Mouse (Mus musculus) hindbrain, embryonic 13.5 days (tissue): ENCODE data around the gene Gm15217. TPM values are rescaled to one million over a fixed set of nuclear protein-coding genes. Genes with fewer than 3 reads are reported as not detected.

Experiments used
- ATAC-seq: fragments of 200-750 bp; cut with Nextera tagmentation; 2 replicates; pipeline ENCODE4 v1.8.0; 2017; ENCODE audit warnings: moderate TSS enrichment; ENCODE audit not compliant: low FRiP score
- H3K27ac ChIP-seq: fragments of 300-500 bp; sonication (generic); 2 replicates; pipeline ENCODE4 v1.5.1; 2015; ENCODE audit warnings: inconsistent platforms, mild to moderate bottlenecking, moderate library complexity
- H3K27me3 ChIP-seq: fragments of 300-500 bp; sonication (generic); 2 replicates; pipeline ENCODE4 v1.6.1; 2015; ENCODE audit warnings: mild to moderate bottlenecking, inconsistent platforms
- H3K36me3 ChIP-seq: fragments of 300-500 bp; sonication (generic); 2 replicates; pipeline ENCODE4 v1.6.1; 2015; ENCODE audit warnings: mild to moderate bottlenecking, inconsistent platforms
- H3K4me1 ChIP-seq: fragments of 300-500 bp; sonication (generic); replicated peaks from 2 replicates; pipeline ENCODE4 v1.6.1; 2015; ENCODE audit warnings: inconsistent platforms
- H3K4me2 ChIP-seq: fragments of 300-500 bp; sonication (generic); 2 replicates; pipeline ENCODE4 v1.6.1; 2015; ENCODE audit warnings: inconsistent platforms, mild to moderate bottlenecking, moderate library complexity
- H3K4me3 ChIP-seq: fragments of 300-500 bp; sonication (generic); 2 replicates; pipeline ENCODE4 v1.5.1; 2015; ENCODE audit warnings: mild to moderate bottlenecking, inconsistent platforms
- H3K9ac ChIP-seq: fragments of 300-500 bp; sonication (generic); 2 replicates; pipeline ENCODE4 v1.6.1; 2015; ENCODE audit warnings: mild to moderate bottlenecking, inconsistent platforms
- H3K9me3 ChIP-seq: fragments of 300-500 bp; sonication (generic); 2 replicates; pipeline ENCODE4 v1.6.1; 2016; ENCODE audit warnings: inconsistent platforms
- WGBS: fragments of 180-500 bp; shearing (Covaris S2); methylation state at CpG from one replicate; pipeline ENCODE4 v1.1.7; 2015; 5-methylcytosine and 5-hydroxymethylcytosine counted together
- polyA plus RNA-seq: library from polyadenylated mRNA; unstranded; fragments of >200 nt; fragmentation: Nextera tagmentation; extraction: Ambion mirVana; gene quantifications from 2 replicates; pipeline ENCODE4 v1.2.1, GENCODE M21; 2015

The Gm15217 gene
- polyA plus RNA-seq, 1 experiment from 2014 or later = not detected

- H3K36me3 ChIP-seq = no peaks in the 10 kb centered on the region
- H3K9ac ChIP-seq = no peak overlapping the region
- H3K27ac ChIP-seq = no peak overlapping the region
- no peak overlapping the region for H3K4me2 ChIP-seq
- no peaks in the 10 kb centered on the region for H3K9me3 ChIP-seq
- H3K4me3 ChIP-seq = no peak overlapping the region
- H3K27me3 ChIP-seq = no peaks in the 10 kb centered on the region
- 92% methylated on average over 3 of the region's 3 CpGs for WGBS
- no peak for ATAC-seq
- H3K4me1 ChIP-seq = no peaks in the 10 kb centered on the region
These were observed 29.1 kb downstream of the Gm15217 start for GRCm38 (mm10) chr14:46408319-46408718.

GRCm38 (mm10) chr14:46409016-46409415 is 29.8 kb downstream of the Gm15217 start:
- no peaks in the 10 kb centered on the region for H3K27me3 ChIP-seq
- no peak for ATAC-seq
- no peaks in the 10 kb centered on the region for H3K4me1 ChIP-seq
- H3K4me3 ChIP-seq = no peak overlapping the region
- no peaks in the 10 kb centered on the region for H3K9me3 ChIP-seq
- no peak overlapping the region for H3K9ac ChIP-seq
- no peak overlapping the region for H3K4me2 ChIP-seq
- H3K27ac ChIP-seq = no peak overlapping the region
- no peaks in the 10 kb centered on the region for H3K36me3 ChIP-seq
- WGBS = 81% methylated on average over 10 of the region's 10 CpGs

- no peak for ATAC-seq
- H3K9ac ChIP-seq = no peak overlapping the region
- H3K4me3 ChIP-seq = no peak overlapping the region
- H3K36me3 ChIP-seq = no peaks in the 10 kb centered on the region
- no peak overlapping the region for H3K27ac ChIP-seq
- H3K27me3 ChIP-seq = no peaks in the 10 kb centered on the region
- 57% methylated on average over 4 of the region's 4 CpGs for WGBS
- H3K4me2 ChIP-seq = no peak overlapping the region
- H3K4me1 ChIP-seq = no peaks in the 10 kb centered on the region
- no peaks in the 10 kb centered on the region for H3K9me3 ChIP-seq
These were observed 31.4 kb downstream of the Gm15217 start for GRCm38 (mm10) chr14:46410557-46411120.

- 66% methylated on average over 7 of the region's 7 CpGs for WGBS
- no peak overlapping the region for H3K9ac ChIP-seq
These were observed 33.3 kb downstream of the Gm15217 start for GRCm38 (mm10) chr14:46412497-46413000.

GRCm38 (mm10) chr14:46418371-46419097 is 39.3 kb downstream of the Gm15217 start:
- 76% methylated on average over 15 of the region's 15 CpGs for WGBS
- no peak overlapping the region for H3K9ac ChIP-seq
- H3K27ac ChIP-seq = no peak overlapping the region
- 0 out of 2 replicates have a peak, but pooled peaks cover 6% of the 10 kb centered on the region for H3K4me1 ChIP-seq
- 0 out of 2 replicates have a peak, but pooled peaks have one; percentile 13 for ATAC-seq
- no peaks in the 10 kb centered on the region for H3K9me3 ChIP-seq
- no peaks in the 10 kb centered on the region for H3K36me3 ChIP-seq
- H3K4me3 ChIP-seq = no peak overlapping the region
- H3K27me3 ChIP-seq = 0 out of 2 replicates have a peak, but pooled peaks cover 2% of the 10 kb centered on the region
- H3K4me2 ChIP-seq = no peak overlapping the region

More at GRCm38 (mm10) chr14:46412497-46413000, 33.3 kb downstream of the Gm15217 start:
- H3K4me3 ChIP-seq = no peak overlapping the region
- H3K27me3 ChIP-seq = no peaks in the 10 kb centered on the region
- no peak overlapping the region for H3K27ac ChIP-seq
- no peaks in the 10 kb centered on the region for H3K4me1 ChIP-seq
- no peak for ATAC-seq
- H3K36me3 ChIP-seq = no peaks in the 10 kb centered on the region
- H3K4me2 ChIP-seq = no peak overlapping the region
- no peaks in the 10 kb centered on the region for H3K9me3 ChIP-seq

- no peaks in the 10 kb centered on the region for H3K36me3 ChIP-seq
- no peaks in the 10 kb centered on the region for H3K9me3 ChIP-seq
- 57% methylated on average over 11 of the region's 11 CpGs for WGBS
- H3K27ac ChIP-seq = no peak overlapping the region
- H3K27me3 ChIP-seq = 0 out of 2 replicates have a peak, but pooled peaks cover 2% of the 10 kb centered on the region
- 0 out of 2 replicates have a peak, but pooled peaks cover 6% of the 10 kb centered on the region for H3K4me1 ChIP-seq
- no peak overlapping the region for H3K4me3 ChIP-seq
- no peak overlapping the region for H3K4me2 ChIP-seq
- no peak overlapping the region for H3K9ac ChIP-seq
- no peak for ATAC-seq
These were observed 40.1 kb downstream of the Gm15217 start for GRCm38 (mm10) chr14:46419269-46419668.

- no peak for ATAC-seq
- Histone ChIP-seq H3K27ac (no peak overlapping the region), H3K9ac (no peak overlapping the region), H3K27me3 (0 out of 2 replicates have a peak, but pooled peaks cover 2% of the 10 kb centered on the region), H3K4me1 (0 out of 2 replicates have a peak, but pooled peaks cover 6% of the 10 kb centered on the region), H3K9me3 (no peaks in the 10 kb centered on the region), H3K4me2 (no peak overlapping the region), H3K4me3 (no peak overlapping the region), H3K36me3 (no peaks in the 10 kb centered on the region)
- 84% methylated on average over 3 of the region's 3 CpGs for WGBS
These were observed 42.6 kb downstream of the Gm15217 start for GRCm38 (mm10) chr14:46421823-46422222.

- H3K36me3 ChIP-seq = no peaks in the 10 kb centered on the region
- no peaks in the 10 kb centered on the region for H3K4me1 ChIP-seq
- ATAC-seq = no peak
- no peaks in the 10 kb centered on the region for H3K27me3 ChIP-seq
- H3K4me3 ChIP-seq = no peak overlapping the region
- H3K4me2 ChIP-seq = no peak overlapping the region
- H3K9me3 ChIP-seq = no peaks in the 10 kb centered on the region
- H3K9ac ChIP-seq = no peak overlapping the region
- WGBS = 95% methylated on average over 13 of the region's 13 CpGs
- H3K27ac ChIP-seq = no peak overlapping the region
These were observed 48.0 kb downstream of the Gm15217 start for GRCm38 (mm10) chr14:46427251-46427650.

- Histone ChIP-seq H3K27me3 (no peaks in the 10 kb centered on the region), H3K27ac (no peak overlapping the region), H3K9ac (no peak overlapping the region), H3K36me3 (no peaks in the 10 kb centered on the region), H3K9me3 (no peaks in the 10 kb centered on the region), H3K4me3 (no peak overlapping the region), H3K4me1 (no peaks in the 10 kb centered on the region), H3K4me2 (no peak overlapping the region)
- ATAC-seq = no peak
- WGBS = 96% methylated on average over 5 of the region's 5 CpGs
These were observed 51.0 kb downstream of the Gm15217 start for GRCm38 (mm10) chr14:46430231-46430630.

Other genes starting within 250 kb of the Gm15217 start
- gene Bmp4, start 11.3 kb downstream of the Gm15217 start, polyA plus RNA-seq = 3.2 and 4.1 TPM in 2 replicates